Mouse (Mus musculus) left cerebral cortex, adult 11 months (tissue): ENCODE results near the gene Entpd8.
A peak's percentile ranks its signal among the peaks of the same experiment; 100 is the strongest.

Source experiments
- DNase-seq: peaks from one replicate; pipeline ENCODE4 v3.0.0; 2022; ENCODE audit warnings: low spot score

Entpd8 gene

GRCm38 (mm10) chr2:25080076-25080475, at the start of gene Entpd8:
TSS of gene Entpd8 (plus strand) at chr2:25080304.
- no peak for DNase-seq

DNA sequence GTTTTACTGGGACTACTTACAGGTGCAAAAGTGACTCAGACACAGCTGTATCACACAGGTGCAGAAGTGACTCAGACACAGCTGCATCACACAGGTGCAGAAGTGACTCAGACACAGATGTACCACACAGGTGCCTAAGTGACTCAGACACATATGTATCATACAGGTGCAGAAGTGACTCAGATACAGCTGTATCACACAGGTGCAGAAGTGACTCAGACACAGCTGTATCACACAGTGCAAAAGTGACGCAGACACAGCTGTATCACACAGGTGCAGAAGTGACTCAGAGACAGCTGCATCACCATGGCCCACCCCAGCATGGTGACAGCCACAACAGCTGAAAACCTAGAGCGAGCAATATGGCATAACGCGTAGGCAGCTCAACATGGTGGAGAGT, 45.1 kb upstream of the Entpd8 start:
- DNase-seq: no peak

DNA sequence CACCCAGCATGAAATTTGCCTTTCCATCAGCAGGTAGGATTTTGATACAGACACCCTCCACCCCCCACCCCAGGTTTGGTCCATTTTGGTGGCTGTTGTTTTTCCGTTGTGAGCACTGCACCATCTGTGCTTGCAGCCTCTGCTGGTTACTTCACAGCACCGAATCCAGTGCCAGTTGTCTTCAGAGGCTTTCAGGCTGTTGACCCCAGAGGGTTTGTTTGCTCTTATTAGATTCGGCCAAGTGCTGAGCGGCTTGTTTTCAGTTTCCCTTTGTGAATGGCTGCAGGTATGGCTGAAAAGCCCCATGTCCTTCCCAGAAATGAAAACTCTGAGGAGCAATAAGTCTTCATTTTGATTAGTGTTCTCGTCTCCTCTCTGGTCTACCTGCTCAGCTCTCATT, 40.0 kb upstream of the Entpd8 start:
- DNase-seq: no peak

GRCm38 (mm10) chr2:25050921-25051320, 29.2 kb upstream of the Entpd8 start:
- DNase-seq: no peak

- no peak for DNase-seq
These were observed 28.7 kb upstream of the Entpd8 start for GRCm38 (mm10) chr2:25051450-25051849.

DNA sequence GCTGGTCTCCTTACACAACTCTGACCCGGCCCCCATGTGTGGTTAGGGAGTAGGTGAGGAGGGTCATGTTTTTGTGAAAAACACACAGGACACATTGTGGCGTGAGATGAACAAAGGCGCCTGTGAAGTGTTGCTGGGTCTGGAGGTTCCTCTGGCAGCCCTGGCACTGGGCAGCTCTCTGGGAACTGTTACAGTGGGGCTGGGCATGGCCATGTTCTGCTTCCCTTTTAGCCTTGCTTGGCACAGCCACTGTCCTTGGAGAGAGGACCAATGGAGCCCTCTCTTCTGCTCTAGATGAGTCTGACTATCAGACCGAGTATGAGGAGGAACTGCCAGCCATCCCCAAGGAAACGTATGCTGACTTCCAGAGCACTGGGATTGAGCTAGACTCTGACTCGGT, 27.0 kb upstream of the Entpd8 start:
- DNase-seq: no peak

GRCm38 (mm10) chr2:25054221-25055067, 25.7 kb upstream of the Entpd8 start, which contains the start of gene Nsmf:
TSS of gene Nsmf (plus strand) at chr2:25054355.
- peak; percentile 74 for DNase-seq

- peak; percentile 53 for DNase-seq
These were observed 25.1 kb upstream of the Entpd8 start for GRCm38 (mm10) chr2:25055068-25055405.

GRCm38 (mm10) chr2:25055409-25056155, 24.5 kb upstream of the Entpd8 start:
- DNase-seq: no peak

- DNase-seq: no peak
These were observed 21.2 kb upstream of the Entpd8 start for GRCm38 (mm10) chr2:25058926-25059325.

GRCm38 (mm10) chr2:25063523-25063922, 16.6 kb upstream of the Entpd8 start:
- no peak for DNase-seq

DNA sequence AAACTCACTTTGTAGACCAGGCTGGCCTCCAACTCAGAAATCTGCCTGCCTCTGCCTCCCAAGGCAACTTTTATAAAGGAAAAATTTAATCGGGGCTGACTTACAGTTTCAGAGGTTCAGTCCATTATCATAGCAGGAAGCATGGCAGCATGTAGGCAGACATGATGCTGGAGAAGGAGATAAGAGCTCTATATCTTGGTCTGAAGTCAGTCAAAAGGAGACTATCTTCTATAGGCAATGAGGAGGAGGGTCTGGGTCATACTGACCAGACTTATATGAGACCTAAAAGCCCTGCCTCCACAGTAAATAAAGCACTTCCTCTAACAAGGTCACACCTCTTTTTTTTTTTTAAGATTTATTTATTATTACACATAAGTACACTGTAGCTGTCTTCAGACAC, 15.8 kb upstream of the Entpd8 start:
- no peak for DNase-seq

GRCm38 (mm10) chr2:25065537-25065936, 14.6 kb upstream of the Entpd8 start:
- no peak for DNase-seq

DNA sequence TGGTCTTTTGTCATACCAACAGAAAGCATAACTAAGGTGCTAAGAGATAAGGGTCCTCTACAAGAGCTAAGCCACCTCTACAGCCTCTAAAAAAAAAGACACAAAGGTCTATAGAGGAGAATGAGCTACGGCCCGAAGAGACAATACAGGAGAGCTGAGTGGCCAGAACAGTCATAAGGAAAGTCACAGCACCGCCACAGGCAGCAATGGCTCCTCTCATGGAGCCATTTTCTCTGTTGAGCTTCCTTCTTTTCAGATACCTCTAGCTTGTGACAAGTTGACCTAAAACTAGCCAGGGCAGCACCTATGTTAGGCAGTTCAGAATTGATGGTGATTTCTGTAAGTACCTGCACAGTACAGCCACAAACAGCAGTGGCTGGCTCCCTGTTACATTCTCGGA, 13.6 kb upstream of the Entpd8 start:
- DNase-seq: no peak

DNA sequence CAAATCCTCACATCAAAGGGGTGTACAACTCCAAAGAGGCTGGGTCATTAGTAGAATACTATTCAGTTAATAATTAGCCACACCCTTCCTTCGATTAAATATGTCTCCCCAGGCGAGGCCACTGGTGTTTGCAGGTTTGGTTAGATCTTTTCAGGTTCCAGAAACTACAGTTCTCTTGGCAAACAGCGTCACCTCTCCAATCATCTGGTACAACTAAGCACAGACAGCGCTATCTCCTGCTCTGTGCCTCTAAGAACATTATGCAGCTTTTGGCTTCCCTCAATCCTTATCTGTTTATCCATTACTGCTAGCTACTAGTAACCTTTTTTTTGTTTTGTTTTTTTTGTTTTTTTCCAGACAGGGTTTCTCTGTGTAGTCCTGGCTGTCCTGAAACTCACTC, 10.6 kb upstream of the Entpd8 start:
- DNase-seq: no peak

- DNase-seq: no peak
These were observed 7.7 kb upstream of the Entpd8 start for GRCm38 (mm10) chr2:25072398-25072797.

DNA sequence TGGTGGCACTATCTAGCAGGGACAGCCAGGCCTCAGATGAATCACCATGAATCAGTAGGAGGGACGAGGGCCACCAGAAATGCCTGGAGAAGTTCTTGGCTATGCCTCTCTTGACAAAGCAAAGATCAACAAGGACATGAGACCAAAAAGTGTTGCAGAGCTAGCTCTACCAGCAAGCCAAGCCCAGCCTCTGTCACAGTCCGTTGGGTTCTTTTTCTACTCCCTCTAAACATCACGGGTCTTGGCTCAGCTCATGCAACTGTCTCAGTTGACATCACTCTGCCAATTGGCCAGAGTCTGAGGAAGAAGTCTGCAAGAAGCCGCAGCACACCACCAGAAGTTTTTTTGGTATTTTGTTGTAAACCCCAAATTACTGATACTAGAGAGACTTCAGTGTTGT, 4.6 kb upstream of the Entpd8 start:
- no peak for DNase-seq

GRCm38 (mm10) chr2:25078967-25079366, 1.1 kb upstream of the Entpd8 start:
- no peak for DNase-seq

- no peak for DNase-seq
These were observed 3.6 kb downstream of the Entpd8 start for GRCm38 (mm10) chr2:25083697-25084096.

DNA sequence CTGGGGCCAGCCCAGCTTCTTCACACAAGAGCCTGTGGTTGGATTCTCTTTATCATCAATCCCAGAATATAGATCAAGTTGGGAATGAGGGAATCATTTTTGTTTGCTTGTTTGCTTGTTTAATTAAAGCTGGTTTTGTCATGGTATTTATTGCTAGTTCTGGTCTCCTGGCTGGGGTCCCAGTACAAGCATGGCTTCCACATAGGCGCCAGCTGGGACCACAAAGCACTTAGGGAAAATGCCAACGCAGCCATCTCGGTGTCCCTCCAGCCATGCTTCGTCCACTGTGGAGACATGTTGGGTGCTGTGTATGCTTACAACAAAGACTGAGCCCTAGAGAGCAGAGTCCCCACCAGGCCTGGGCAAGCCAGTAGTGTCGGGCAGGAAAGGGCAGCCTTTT, 5.5 kb downstream of the Entpd8 start:
- no peak for DNase-seq

DNA sequence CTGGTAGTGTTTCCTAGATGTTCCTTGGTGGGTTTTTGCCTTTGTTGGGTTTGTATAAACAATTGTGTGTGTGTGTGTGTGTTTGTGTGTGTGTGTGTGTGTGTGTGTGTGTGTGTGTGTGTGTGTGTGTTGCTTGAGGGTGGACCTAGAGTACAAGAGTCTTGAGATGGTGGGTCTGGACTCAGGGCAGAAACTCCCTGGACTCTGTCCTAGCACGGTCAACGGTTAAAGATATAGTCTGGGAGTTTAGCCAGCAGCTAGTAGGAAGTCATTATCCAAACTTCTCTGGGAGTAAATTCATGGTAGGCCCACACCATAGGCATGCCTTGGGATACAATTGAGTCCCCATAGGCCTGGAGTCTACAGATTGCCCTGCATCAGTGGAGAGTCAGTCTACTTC, 7.7 kb downstream of the Entpd8 start:
- DNase-seq: no peak

- DNase-seq: no peak
These were observed 8.5 kb downstream of the Entpd8 start for GRCm38 (mm10) chr2:25088636-25089035.

- no peak for DNase-seq
These were observed 14.6 kb downstream of the Entpd8 start for GRCm38 (mm10) chr2:25094785-25095108.
